Mouse (Mus musculus) lung, postnatal 0 days (tissue): ENCODE results near the gene Fbxl18.

ENCODE experiments used
- CTCF ChIP-seq: IDR thresholded peaks from 2 replicates; pipeline ENCODE4 v1.5.1; 2016; ENCODE audit warnings: antibody characterized with exemption, mild to moderate bottlenecking
- EP300 ChIP-seq: IDR thresholded peaks from 2 replicates; pipeline ENCODE4 v1.6.1; 2016; ENCODE audit warnings: antibody characterized with exemption, mild to moderate bottlenecking, control low read depth

DNA sequence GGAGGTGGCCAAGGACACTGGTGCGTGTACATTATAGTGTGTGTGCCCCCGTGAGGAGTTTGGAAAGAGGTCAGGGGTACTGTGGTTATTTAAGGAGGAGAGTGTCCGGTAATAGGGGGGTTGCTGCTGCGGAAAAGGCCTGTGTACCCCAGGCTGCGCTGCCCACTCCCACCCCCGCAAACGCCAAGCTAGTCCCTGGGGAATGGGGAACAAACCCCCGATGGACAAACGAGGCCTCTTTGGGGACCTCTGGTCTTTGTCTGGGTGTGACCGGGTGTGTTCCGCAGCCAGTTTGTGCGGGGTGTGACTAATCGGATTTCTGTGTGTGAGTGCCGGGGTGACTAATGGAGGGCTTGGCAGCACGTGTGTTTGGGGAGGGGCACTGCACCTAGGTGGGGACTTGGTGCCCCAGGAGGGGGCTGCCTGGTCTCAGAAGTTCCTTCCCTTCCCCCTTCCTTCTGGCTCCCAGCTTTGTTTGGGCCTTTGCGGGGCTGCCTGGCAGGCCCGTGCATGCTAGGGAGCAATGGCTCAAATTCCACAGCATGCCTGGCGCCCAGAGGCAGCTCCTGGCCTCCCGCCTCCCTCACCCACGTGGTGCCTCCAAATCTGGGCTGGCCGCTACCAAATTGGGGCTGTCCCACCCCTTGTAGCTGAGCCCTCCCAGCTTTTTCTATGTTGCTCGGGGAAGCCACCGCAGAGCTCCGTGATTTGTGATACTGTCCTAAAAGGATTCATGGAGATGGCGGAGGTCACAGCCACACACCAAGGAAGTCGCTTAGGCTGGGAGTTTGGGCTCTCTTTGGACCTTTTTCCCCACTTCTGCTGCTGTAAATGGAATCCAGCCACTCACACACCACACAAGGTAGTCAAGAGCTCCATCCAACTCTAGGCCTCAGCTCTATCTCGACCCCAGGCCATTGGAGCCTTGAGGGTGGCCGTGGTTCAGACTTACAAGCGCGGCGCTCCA is 71.8 kb downstream of the Fbxl18 start:
- TF ChIP-seq CTCF (no peak), EP300 (peak; percentile 12; the same call in 1 of the 2 replicates)
